Mouse (Mus musculus): ENCODE measurements around the gene Trim14.

The Trim14 gene

DNA sequence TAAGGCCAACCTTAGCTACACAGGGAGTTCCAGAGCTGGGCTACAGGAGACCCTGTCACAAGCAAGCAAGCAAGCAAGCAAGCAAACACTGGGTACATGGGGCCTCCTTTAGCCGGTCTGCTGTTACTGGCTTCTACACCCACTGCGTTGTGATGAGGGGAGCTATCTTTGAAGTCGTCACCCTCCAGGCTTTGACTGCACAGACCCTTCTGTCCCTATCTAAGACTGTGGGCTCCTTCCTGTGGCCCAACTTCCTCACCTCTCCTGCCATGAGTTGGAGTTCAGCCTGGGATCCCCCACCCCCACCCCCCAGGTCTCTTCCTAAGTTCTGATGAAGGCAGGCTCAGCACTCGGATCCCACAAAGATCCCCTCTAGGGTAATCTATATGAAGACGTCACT, 26.1 kb upstream of the Trim14 start:
- DNase-seq (ENCODE audit: low spot score in 2 of 2) = no peak

DNA sequence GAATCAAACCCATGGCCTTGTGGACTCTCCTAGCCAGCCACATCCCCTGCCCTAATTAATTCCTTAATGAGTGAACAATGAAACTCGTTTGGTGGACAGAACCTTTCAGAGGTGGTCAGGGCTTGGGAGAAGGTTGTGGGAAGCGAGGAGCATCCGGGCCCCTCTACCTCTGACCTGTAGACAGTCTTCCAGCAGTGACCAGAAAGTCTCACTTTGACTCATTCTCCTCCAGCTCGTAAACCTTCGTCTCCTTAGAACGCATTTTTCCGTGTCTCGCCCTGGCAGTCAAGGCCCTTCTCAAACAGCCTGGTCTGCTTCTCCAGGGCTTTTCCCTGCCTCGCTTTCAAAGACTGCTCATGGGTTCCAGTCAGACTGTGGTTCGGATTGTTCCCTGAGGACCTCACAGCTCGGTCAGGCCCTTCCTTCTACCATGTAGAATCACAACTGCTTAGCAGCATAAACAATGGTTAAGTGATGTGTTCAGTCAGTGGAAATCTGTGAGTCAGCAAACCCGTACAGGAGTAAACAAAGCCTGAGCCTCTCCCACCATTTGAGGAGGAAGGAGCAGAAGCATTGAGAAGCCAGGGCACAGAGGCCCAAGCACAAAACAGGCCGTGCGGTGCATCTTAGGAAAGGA, 24.2 kb upstream of the Trim14 start:
- DNase-seq (ENCODE audit: low spot score in 2 of 2) = no peak

DNA sequence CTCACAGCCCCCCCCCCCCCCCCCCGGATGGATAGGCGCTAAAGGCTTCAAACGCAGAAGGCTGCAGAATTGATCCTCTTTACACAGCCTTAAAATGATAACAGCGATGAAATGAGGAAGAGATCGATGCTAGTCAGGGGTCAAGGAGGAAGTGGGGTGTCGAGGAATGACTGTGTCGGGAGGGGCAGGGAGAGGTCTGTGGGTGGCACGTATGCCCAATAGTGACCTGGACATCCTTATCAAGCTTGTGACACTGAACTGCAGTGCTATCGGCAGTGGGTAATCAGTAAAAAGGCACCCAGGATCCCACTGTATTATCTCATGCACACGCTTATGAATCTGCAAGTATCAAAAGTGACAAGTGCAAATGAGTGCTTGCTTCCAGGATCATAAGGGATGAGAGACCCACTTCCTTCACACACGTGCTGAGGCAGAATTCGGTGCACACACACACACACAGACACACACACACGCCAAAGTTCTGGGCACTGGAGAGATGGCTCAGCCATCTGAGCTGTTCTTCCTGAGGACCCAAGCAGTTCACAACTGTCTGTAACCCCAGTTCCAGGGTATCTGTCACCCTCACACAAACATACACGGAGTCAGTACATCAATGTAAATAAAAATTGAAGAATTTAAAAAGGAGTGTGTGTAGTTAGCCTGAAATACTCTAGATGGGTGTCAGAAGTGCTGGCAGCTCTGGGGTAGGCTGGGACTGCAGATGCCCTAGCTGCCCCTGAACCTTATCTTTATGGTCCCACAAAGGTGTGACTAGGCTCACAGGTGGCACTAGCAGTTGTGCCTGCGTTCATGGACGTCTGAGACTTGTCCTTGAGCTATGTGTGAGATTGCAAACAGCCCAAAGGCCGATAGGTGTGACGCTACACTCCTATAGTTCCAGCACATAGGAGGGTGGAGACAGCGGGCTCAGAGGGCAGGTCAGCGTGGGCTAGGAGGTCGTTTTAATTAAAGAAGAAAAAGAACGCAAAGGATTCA, 23.0 kb upstream of the Trim14 start:
- no peak for DNase-seq (ENCODE audit: low spot score in 2 of 2)

DNA sequence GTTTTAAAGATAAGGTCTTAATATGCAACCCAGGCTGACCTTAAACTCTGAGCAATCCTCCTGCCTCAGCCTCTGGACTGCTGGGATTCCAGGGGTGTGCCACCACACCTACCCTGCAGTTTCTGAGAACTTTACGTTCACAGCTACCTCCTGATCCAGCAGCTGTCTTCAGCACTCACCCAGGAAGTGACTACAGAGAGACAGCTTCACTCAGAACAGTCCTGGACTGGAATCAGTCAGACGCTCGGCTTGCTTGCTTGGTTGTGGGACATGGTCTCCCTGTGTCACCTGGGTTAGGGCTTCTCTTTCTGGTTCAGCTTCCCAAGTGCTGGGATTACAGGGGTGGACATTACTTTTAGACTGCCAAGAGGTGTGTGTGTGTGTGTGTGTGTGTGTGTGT, 21.0 kb upstream of the Trim14 start:
- no peak for DNase-seq (ENCODE audit: low spot score in 2 of 2)

DNA sequence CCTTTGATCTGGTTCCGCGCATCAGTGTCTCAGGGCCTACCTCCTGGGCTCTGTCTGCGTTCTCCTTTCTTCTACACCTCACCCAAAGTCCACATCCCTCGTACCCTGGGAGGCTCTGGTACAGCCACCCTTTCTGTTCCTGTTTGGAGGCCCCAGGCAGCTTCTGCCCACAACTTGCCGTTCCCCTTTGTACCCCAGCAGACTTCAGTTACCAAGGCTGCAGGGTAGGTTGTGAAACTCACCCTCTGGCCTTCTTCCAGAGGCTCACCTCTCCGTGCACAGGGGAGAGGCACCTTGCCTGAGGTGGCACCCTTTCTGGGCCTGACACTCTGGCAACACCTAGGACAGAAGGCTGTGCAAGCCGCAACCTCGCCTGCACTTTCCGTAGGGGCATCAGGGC, 19.8 kb upstream of the Trim14 start:
- DNase-seq (ENCODE audit: low spot score in 2 of 2) = no peak

DNA sequence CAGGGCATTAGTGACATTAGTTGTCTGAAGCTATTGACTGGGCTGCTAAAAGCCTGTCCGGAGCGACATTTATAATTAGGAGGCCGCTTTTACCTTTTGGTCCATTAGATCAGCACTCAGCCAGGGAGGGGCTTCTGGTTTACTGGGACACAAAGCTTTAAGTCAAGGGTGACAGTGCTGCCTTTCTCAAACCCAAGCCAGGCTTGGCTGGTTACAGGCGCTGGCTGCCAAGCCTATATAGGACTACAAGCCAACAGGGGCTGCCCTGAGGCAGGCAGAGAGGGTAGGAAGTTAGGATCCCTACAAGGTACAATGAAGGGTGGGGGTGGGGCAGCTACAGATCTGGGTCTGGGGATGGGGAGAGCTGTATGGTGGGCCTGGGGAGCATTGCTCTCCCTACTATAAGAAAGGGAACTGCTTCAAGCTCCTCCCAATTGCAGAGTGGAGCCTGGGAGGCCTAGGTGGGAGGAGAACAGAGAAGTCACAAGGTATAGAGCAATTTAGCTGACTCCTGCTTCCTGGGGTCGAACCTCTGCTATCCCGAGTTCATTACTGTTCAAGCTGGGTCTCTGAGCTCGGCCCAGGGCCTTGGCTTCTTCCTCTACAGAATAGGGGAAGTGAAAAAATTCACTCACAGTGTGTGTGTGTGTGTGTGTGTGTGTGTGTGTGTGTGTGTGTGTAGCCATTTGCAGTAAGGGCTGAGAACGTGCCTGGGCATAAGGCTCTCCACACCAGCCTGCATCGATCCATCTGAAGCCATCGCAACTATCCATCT, 18.5 kb upstream of the Trim14 start:
- DNase-seq (ENCODE audit: low spot score in 2 of 2) = no peak

DNA sequence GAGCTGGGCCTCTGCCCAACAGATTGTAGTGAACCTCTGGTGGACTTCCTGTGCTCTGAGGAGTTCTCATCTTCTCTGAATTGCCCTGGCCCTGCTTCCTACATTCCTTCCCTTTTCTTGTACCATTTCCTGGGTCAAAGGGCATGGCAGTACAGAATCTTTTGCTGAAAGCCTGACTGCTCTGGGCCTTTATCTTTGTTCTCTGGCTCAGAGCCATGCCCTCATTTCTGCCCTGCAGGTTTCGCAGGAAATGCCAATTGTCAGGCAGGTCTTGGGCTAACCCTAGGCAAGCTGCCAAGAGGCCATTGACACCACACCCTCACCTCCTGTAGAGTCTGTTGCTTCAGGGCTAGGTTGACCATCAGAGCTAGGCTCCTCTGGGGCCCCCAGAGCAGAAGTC, 17.9 kb upstream of the Trim14 start:
- no peak for DNase-seq (ENCODE audit: low spot score in 2 of 2)

DNA sequence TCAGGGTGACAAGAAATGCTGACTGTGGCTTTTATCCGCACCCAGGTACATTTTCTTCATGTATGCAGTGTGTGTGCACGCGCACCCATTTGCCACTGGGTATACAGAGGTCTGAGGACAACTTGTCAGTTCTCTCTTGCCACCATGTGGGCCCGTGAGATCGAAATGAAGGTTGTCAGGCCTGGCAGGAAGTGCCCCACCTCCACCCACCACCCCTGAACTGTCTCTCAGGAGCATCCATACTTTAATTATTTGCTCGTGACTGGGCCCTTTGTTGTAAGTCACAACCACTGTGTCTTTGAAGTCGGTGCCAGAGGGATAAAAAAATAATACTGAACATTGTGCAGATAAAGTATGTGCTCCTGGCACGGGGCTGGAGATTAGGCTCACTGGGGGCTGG, 14.5 kb upstream of the Trim14 start:
- no peak for DNase-seq (ENCODE audit: low spot score in 2 of 2)

DNA sequence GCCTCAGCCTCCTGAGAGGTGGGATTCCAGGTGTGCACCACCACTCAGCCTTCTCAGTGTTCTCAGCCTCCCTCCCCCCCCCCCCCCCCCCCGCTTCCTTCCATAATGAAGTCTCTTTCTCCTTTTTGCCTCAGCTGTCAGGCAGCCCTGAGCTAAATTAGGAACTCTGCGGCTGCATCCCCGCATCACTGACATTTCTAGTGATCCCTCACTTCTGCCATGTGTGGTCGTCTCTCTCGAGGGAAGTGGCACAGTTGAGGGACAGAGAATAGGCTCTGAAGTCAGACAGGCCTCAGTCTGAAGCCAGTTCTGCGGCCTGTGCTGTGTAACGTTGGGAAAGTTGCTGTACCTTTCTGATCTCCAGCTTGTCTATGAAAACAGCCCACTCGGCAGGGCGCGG, 14.0 kb upstream of the Trim14 start:
- no peak for DNase-seq (ENCODE audit: low spot score in 2 of 2)

DNA sequence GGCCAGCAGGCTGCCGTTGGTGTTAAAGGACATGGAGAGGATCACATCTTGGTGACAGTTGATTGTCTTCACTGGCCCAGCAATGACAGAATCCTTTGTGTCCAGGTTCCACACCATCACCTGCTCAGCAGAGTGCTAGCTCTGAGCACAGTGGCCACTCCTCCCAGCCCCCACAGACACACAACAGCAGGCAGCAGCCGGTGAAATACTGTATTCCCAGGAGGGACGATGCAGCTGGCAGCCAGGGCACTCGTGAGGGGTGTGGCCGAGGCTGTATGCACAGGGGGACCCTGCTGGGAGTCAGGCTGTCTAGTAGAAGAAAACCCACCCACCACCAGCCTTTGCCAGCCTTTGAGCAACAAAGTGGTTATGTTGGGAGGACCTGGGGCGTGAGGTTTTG, 10.8 kb upstream of the Trim14 start:
- DNase-seq (ENCODE audit: low spot score in 2 of 2) = no peak

DNA sequence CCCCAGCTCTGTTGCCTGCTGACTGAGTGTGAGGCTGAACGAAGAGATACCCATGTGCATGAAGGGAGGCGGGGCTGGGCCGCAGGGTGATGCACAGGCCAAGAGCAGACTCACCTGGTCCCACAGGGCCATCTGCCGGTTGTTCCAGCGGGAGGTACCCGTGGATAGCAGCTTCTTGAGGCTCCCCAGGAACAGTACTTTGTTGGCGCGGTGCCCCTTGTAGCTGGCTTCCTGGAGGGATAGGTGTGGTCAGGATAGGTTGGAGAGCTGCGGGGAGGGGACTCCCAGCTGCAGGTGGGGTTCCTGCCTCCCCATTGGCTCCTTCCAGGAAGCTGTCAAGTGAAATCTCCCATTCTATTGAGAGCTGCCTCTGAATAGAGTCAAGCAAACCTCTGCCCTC, 9.6 kb upstream of the Trim14 start:
- DNase-seq (ENCODE audit: low spot score in 2 of 2) = no peak

DNA sequence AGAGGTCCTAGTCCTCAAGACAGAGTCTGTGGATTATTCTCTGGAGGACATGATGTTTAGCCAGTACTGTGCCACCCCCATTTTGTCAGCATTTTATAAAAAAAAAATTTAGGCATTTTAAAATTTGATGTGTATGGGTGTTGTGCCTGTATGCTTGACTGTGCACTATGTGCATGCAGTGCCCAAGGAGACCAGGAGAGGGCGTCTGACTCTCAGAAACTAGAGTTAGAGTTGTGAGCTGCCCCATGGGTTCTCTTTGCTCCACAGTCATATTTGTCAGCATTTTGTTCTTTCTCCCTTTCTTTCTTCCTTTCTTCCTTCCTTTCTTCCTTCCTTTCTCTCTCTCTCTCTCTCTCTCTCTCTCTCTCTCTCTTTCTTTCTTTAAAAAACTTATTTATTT, 8.4 kb upstream of the Trim14 start:
- DNase-seq (ENCODE audit: low spot score in 2 of 2) = no peak

DNA sequence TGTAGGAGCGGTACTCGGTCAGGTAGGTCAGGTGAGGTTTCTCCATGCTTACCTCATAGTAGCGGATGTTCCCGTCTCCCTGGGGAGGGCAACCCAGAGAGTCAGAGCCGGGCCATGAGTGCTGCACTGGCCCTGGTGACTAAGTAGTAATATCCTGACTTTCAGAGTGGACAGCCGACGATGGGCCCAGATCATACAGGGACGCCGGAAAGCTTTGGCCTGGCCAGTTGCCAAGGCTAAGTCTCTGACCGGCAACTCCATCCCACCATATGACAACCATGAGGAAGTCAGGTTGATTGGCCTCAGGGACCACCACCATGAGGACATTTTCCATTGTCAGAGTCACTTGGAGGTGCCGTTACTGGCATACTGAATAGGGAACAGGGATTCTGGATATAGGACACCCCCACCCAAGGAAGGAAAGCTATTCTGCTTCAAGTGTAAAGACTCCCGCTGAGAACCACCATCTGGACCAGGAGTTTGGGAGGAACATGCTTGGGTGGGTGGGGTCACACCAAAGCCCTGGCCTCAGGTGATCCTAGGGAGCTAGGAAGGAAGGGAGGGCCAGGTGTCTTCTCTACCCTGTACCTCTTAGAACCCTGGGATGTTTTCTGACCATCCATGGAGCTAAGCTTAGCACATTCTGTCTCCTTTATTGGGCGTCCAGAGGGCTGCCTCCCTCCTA, 7.6 kb upstream of the Trim14 start:
- no peak for DNase-seq (ENCODE audit: low spot score in 2 of 2)

DNA sequence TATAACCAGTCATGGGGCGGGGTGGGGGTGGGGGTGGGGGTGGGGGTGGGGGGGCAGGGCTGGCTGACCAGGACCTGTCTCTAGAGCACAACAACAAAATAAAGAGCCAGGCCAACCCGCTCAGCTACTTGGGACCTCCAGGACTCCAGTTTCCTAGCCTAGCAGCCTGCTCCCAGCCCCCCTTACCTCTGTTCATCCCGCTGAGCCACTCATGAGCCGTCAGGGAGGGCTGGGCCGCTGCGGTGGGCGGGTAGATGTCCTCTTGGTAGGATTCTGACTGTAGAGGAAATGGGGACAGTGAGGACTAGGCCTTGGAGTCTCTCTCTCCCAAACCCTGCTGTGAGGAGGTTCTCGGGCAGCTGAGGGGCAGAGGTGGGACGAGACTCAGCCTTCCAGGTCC, 5.8 kb upstream of the Trim14 start:
- DNase-seq (ENCODE audit: low spot score in 2 of 2) = no peak

DNA sequence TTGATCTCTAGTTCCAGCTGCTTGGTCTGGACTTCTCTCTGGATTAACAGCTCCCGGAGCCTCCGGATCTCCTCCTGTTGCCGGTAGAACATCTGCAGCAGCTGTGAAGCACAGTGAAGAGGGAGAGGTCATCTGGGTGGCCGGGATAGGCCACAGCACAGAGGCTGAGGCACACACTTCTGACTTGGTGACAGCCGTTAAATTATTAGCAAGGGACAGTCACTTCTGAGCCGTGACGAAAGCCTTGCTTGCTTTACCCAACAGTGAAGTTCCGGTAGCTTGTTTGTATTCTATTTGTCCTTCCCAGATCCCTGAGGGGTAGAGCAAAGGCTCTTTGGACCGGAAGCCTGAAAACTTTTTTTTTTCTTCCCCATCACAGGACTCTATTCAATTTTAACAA, 3.2 kb upstream of the Trim14 start:
- DNase-seq (ENCODE audit: low spot score in 2 of 2) = no peak

DNA sequence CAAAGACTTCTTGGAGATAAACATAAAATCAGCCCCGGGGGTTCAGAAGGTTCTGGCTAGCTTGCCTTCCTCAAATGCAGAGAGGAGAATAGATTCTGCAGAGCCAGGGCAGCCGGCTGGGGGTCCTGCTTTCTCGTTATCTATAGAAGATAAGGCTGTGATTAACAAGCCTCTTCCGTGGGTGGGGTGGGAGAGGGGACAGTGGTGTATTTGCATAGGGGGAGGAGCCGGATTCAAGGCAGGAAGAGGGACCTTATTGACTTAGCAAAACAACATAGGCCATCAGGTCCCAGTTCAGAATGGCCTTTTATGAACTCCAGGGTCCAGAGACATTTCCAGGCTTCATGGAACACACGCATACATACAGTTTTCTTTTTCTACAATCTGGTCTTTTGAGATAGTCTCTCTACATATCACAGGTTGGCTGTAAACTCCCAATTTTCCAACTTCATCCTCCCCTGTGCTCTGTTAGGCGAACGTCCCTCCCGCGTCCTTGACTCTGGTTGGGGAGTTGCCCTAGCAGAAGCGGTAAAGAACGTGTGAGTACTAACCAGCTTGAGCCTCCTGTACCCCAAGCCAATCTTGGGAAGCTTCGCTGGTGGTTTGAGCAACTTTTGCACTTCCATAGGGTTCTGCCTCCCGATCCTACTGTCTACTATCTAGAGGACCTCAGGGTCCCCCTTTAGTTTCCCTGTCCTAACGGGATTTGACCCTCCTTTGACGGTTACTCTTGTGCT, 679 bp downstream of the Trim14 start:
- no peak for DNase-seq (ENCODE audit: low spot score in 2 of 2)

DNA sequence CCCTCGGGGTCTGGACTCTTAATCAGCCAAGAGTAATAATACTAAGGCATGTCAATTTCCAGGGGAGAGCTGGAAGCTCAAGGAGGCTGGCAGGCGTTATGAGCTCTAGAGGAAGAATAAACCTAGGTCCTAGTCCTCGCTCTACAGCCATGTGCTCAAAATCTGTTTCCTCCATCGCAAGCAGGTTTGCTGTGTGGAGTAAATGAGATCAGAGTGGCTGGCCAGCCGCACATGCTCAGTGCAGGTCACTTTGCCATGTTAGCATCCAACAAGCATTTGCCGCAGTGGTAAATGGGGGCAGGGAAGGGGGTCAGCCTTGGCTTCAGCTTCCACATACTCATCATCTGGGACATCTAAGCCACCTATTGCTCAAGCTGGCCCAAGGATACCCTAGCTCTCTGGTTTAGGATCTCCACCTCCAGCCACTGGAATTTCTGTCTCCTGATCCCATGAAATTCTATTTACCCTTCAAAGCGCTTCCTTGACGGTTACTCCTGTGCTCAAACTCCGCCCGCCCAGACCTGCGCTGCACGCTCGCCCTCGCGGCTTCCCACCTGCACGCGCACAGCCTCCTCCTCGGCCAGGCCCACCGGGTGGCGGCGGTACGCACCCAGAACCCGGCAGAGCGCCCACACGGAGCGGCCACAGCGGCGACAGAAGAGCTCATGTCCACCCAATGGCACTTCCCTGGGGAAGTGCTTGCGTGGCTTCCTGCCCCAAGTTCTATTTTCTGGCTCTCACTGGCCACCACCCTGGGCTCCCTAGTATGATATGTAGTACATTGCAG, 1.8 kb downstream of the Trim14 start:
- DNase-seq (ENCODE audit: low spot score in 2 of 2) = peak in 1 of 2 experiments; percentile 11

DNA sequence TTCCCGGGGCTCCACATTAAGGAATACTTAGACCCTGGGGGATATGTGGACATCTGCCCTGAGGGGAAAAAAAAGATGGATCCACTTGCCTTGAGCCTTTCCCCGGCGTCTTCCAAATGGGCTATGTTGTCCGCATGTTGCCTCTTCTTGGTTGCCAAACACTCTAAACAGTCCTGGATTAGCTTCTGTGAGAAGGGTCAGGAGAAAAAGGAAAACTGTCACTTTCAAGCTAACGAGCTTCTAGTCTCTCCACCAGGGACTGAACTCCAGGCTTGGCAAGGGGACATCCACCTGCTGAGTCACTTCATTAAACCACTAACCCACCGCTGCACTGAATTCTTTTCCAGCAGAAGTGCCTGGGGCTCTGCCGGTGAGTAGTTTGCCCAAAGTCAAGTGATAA, 3.0 kb downstream of the Trim14 start:
- DNase-seq (ENCODE audit: low spot score in 2 of 2) = no peak

DNA sequence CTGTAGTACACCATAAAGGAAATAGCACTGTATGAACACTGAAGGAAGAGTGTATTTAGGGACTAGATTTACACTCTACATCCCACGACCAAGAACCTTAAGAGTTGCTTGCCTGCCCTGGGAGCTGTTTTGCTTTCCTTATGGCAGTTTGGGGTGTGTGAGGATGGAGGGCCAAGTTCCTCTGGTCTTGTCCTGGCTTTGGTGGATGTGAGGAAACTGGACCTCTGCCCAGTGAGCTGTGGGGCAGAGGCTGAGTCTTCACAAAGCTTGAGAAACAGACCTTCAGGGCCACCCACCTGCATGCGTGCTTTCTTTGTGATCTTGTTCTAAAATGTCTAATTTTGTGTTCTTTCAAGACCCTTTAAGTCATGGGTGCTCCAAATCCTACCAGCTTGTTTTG, 3.4 kb downstream of the Trim14 start:
- DNase-seq (ENCODE audit: low spot score in 2 of 2) = no peak

DNA sequence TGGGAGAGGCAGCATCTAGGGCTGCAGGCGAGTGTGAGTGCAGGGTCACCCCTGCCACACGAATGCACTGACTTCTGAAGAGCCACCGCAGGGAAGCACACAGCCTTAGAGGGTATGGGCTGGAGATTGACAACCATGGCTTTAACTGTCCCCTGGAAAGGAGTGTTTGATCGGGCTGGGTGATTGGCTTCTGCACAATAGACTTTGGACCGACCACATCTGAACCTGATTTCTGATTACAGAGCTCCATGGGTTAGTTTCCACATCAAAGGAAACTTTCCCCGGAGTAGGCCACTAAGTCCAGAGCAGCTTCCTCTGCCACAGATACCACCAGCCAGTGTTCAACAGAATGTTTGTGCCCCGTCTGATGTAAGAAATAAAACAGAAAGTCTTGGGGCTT, 6.2 kb downstream of the Trim14 start:
- no peak for DNase-seq (ENCODE audit: low spot score in 2 of 2)

DNA sequence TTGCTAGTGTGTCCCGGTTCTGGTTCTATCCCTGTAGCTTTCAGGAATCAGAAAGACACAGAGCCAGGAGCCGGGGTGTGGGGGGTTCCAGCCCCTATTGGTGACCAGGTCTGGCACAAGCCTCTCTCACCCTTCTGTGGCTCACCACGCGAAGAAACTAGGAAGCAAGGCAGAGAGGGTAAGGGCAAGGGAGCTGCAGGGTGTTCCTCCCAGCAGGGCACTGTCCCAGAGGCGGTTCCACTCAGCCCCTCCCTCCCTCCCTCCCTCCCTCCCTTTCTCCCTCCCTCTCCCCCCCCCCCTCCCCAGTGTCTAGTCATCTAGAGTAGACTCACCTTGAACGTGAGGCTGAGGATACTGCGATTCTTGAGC, 8.4 kb downstream of the Trim14 start:
- no peak for DNase-seq (ENCODE audit: low spot score in 2 of 2)

Data from right cerebral cortex, adult 2 months (tissue).